Mouse (Mus musculus) spleen, adult 18-20 months (tissue): ENCODE measurements around the gene Knop1.

Source experiments
- DNase-seq, 2 experiments: peaks; one replicate each; pipeline ENCODE4 v3.0.0; 2022; ENCODE audit warnings: mixed read lengths in 2 of 2

Knop1 gene

GRCm38 (mm10) chr7:118846329-118846728 is 9.7 kb downstream of the Knop1 start:
- DNase-seq: no peak

GRCm38 (mm10) chr7:118845141-118845540 is 10.9 kb downstream of the Knop1 start:
- no peak for DNase-seq

GRCm38 (mm10) chr7:118842938-118843337 is 13.1 kb downstream of the Knop1 start:
- no peak for DNase-seq

GRCm38 (mm10) chr7:118841796-118842195 is 14.3 kb downstream of the Knop1 start:
- no peak for DNase-seq

GRCm38 (mm10) chr7:118841030-118841745 is 14.9 kb downstream of the Knop1 start:
- DNase-seq: no peak

GRCm38 (mm10) chr7:118837901-118838300 is 18.2 kb downstream of the Knop1 start:
- DNase-seq: no peak

GRCm38 (mm10) chr7:118827975-118828416 is 28.1 kb downstream of the Knop1 start:
- no peak for DNase-seq

GRCm38 (mm10) chr7:118824451-118824850 is 31.6 kb downstream of the Knop1 start:
- DNase-seq: no peak

- no peak for DNase-seq
Observed at GRCm38 (mm10) chr7:118821887-118822556, 34.0 kb downstream of the Knop1 start.

- no peak for DNase-seq
Observed at GRCm38 (mm10) chr7:118821356-118821755, 34.7 kb downstream of the Knop1 start.

- DNase-seq: no peak
Observed at GRCm38 (mm10) chr7:118819666-118820065, 36.4 kb downstream of the Knop1 start.

GRCm38 (mm10) chr7:118817741-118818140 is 38.3 kb downstream of the Knop1 start:
- DNase-seq: no peak

GRCm38 (mm10) chr7:118816275-118816674 is 39.8 kb downstream of the Knop1 start:
- DNase-seq: no peak

- DNase-seq: no peak
Observed at GRCm38 (mm10) chr7:118813592-118813991, 42.5 kb downstream of the Knop1 start.

GRCm38 (mm10) chr7:118811407-118812106 is 44.5 kb downstream of the Knop1 start:
- DNase-seq: no peak

- DNase-seq: no peak
Observed at GRCm38 (mm10) chr7:118807899-118808298, 48.2 kb downstream of the Knop1 start.

- DNase-seq: no peak
Observed at GRCm38 (mm10) chr7:118806631-118807411, 49.2 kb downstream of the Knop1 start.

- no peak for DNase-seq
Observed at GRCm38 (mm10) chr7:118803425-118803824, 52.6 kb downstream of the Knop1 start.

GRCm38 (mm10) chr7:118801791-118802190 is 54.3 kb downstream of the Knop1 start:
- no peak for DNase-seq

- no peak for DNase-seq
Observed at GRCm38 (mm10) chr7:118800112-118800734, 55.8 kb downstream of the Knop1 start.

- DNase-seq: peak; percentile 15 to 51
Observed at GRCm38 (mm10) chr7:118798105-118798570, 57.9 kb downstream of the Knop1 start.

GRCm38 (mm10) chr7:118797600-118797999 is 58.5 kb downstream of the Knop1 start:
- no peak for DNase-seq
